Mouse (Mus musculus): ENCODE results near the gene Fubp1.
A peak's percentile ranks its signal among the peaks of the same experiment; 100 is the strongest.

Fubp1 gene

GRCm38 (mm10) chr3:152209967-152210634, at the start of gene Fubp1, which contains the start of gene Dnajb4:
Gene Fubp1, plus strand, starts transcription at chr3:152210422.
Gene Dnajb4, minus strand, starts transcription at chr3:152210302.
- DNase-seq (ENCODE audit: low spot score), result peak; percentile 98

GRCm38 (mm10) chr3:152160607-152161006, 49.6 kb upstream of the Fubp1 start:
- DNase-seq (ENCODE audit: low spot score), result no peak

- no peak for DNase-seq (ENCODE audit: low spot score)
Measured at GRCm38 (mm10) chr3:152163320-152163719, 46.9 kb upstream of the Fubp1 start.

- no peak for DNase-seq (ENCODE audit: low spot score)
Measured at GRCm38 (mm10) chr3:152165014-152165350, 45.2 kb upstream of the Fubp1 start.

GRCm38 (mm10) chr3:152165351-152166098, 44.7 kb upstream of the Fubp1 start:
- peak; percentile 59 for DNase-seq (ENCODE audit: low spot score)

GRCm38 (mm10) chr3:152166099-152166423, 44.2 kb upstream of the Fubp1 start, which contains the start of gene Gipc2:
Gene Gipc2, minus strand, starts transcription at chr3:152166230.
- peak; percentile 29 for DNase-seq (ENCODE audit: low spot score)

- peak; percentile 49 for DNase-seq (ENCODE audit: low spot score)
Measured at GRCm38 (mm10) chr3:152166699-152167451, 43.3 kb upstream of the Fubp1 start.

- no peak for DNase-seq (ENCODE audit: low spot score)
Measured at GRCm38 (mm10) chr3:152168007-152168406, 42.2 kb upstream of the Fubp1 start.

- DNase-seq (ENCODE audit: low spot score), result no peak
Measured at GRCm38 (mm10) chr3:152170407-152170806, 39.8 kb upstream of the Fubp1 start.

GRCm38 (mm10) chr3:152171236-152171635, 39.0 kb upstream of the Fubp1 start:
- DNase-seq (ENCODE audit: low spot score), result no peak

- no peak for DNase-seq (ENCODE audit: low spot score)
Measured at GRCm38 (mm10) chr3:152171862-152172261, 38.4 kb upstream of the Fubp1 start.

- DNase-seq (ENCODE audit: low spot score), result no peak
Measured at GRCm38 (mm10) chr3:152172322-152172935, 37.8 kb upstream of the Fubp1 start.

GRCm38 (mm10) chr3:152178816-152179215, 31.4 kb upstream of the Fubp1 start:
- no peak for DNase-seq (ENCODE audit: low spot score)

- no peak for DNase-seq (ENCODE audit: low spot score)
Measured at GRCm38 (mm10) chr3:152179285-152179684, 30.9 kb upstream of the Fubp1 start.

GRCm38 (mm10) chr3:152180624-152181023, 29.6 kb upstream of the Fubp1 start:
- no peak for DNase-seq (ENCODE audit: low spot score)

GRCm38 (mm10) chr3:152183522-152183921, 26.7 kb upstream of the Fubp1 start:
- no peak for DNase-seq (ENCODE audit: low spot score)

- no peak for DNase-seq (ENCODE audit: low spot score)
Measured at GRCm38 (mm10) chr3:152186106-152186505, 24.1 kb upstream of the Fubp1 start.

GRCm38 (mm10) chr3:152189306-152189705, 20.9 kb upstream of the Fubp1 start:
- DNase-seq (ENCODE audit: low spot score), result no peak

GRCm38 (mm10) chr3:152190679-152191477, 19.3 kb upstream of the Fubp1 start:
- DNase-seq (ENCODE audit: low spot score), result no peak

- peak; percentile 52 for DNase-seq (ENCODE audit: low spot score)
Measured at GRCm38 (mm10) chr3:152191791-152192237, 18.4 kb upstream of the Fubp1 start.

GRCm38 (mm10) chr3:152192238-152192931, 17.8 kb upstream of the Fubp1 start:
- DNase-seq (ENCODE audit: low spot score), result no peak

Data from embryo, embryonic 10 days (tissue).